Mouse (Mus musculus) heart, adult 9 months (tissue): Measurements from ENCODE around the gene Pik3r6.

Source experiments
- DNase-seq, 2 experiments: peaks; one replicate each; pipeline ENCODE4 v3.0.0; 2022; ENCODE audit warnings: low spot score in 2 of 2

The Pik3r6 gene

DNA sequence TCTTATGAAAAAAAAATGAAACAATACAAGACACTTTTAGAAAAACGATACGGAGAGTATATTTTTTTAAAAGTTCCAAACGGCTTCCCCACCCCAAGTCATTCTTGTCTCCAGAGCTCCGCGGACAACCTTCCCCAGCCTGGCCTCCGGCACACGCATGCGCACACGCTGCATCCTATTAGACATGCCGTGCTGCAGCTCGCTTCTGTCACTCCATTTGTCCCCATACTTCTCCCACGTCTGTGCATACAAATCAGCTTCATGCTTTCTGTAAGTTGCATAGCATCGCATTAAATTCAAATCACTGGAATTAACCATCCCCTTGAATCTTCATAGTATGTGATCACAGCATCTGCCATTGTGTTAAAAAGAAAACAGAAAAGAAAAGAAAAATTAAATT, 80.4 kb downstream of the Pik3r6 start:
- no peak for DNase-seq

DNA sequence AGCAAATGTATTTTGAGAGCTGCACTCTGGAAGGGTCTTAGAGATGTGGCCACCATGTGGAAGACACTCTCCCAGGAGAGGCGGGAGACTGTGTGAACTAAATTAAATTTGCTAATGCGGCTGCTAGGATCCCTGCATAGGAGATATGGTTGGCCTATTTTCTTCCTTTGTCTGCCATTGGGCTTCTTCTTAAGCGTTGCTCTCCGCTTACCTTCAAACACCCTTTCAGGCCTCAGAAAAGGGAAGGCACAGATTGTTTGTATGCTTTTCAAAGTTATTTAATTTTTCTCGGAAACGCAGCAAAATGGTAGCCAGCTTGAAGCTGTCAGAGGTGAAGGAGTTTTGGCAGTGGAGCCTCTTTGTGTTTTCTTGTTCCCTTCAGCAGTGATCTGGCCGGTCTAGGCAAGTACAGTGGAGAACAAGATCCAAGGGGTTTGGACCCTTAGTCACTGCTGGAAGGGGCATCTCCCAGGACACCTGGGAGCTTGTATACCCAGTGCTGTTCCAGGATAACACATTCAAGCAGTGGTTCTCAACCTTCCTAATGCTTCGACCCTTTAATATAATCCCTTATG, 81.2 kb downstream of the Pik3r6 start:
- peak in 1 of 2 experiments; percentile 55 for DNase-seq

DNA sequence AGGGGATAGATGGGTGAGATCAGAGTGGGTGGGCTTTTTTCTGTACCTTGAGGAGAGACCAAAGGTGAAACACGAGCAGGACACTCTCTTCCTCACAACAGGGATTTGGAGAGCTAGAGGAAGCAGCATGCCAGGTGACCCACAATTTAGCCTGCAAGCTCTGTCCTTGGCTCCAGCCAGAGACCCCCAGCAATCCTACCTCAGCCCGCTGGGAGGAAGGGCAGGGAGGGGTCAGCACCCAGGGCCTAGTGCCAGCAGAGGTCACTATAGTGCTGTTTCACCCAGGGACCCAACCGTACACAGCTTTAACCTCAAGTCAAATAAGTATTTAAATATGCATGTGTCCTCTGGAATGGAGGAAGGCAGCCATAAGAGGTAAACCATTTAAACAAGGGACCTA, 83.1 kb downstream of the Pik3r6 start:
- no peak for DNase-seq

DNA sequence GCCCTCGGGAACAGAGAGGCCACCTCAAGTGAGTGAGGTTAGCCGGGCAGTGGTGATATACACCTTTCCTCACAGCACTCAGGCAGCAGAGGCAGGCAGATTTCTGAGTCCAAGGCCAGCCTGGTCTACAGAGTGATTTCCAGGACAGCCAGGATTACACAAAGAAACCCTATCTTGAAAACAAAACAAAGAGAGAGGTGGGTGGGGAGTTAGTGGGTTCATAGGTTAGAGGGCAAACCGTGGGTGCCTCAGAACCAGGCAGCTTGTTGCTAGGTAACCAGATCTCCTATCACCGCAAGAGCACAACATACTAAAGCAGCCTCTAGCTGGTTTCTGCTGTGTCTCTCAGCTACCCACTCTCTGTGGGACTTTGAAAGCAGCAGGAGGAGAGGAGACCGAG, 83.9 kb downstream of the Pik3r6 start, which contains the start of gene Ccdc42:
Gene Ccdc42 (plus strand): TSS at position 301 of the 400 bp plus-strand sequence.
- DNase-seq = no peak

DNA sequence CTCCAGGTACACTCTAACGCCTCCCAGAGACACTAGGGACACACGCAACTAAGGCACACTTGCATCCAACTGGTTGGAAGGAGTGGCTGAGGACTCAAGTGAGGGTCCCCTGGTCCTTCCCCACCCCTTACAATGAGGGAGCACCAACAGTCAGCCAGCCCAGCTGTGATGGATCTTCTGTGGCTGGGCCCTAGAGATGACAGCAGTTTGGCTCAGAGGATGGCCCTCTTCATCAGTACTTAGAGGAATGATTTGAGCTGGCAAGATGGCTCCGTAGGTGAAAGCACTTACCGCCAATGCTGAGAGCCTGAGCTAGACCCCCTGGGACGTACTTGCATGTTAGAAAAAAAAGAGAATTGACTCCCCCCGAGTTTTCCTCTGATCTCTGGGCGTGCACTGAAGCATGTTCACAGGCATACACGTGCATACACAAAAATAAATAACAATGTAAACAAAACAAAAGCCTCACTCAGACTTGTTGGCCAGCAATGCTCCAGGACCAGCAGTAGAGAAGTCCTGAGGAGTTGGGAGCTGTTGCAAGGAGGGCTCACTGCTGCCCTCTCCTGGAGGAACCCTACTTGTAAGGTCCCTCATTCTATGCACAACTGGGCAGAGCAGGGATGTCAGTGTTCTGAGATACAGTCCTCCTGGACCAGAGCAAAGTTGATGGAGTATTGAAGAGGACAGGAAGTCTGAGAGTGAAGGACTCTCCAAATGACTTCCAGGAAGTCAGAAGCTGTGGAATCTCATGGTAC, 86.4 kb downstream of the Pik3r6 start:
- peak; percentile 59 to 81 for DNase-seq

GRCm38 (mm10) chr11:68591708-68592107, 88.9 kb downstream of the Pik3r6 start:
- no peak for DNase-seq

DNA sequence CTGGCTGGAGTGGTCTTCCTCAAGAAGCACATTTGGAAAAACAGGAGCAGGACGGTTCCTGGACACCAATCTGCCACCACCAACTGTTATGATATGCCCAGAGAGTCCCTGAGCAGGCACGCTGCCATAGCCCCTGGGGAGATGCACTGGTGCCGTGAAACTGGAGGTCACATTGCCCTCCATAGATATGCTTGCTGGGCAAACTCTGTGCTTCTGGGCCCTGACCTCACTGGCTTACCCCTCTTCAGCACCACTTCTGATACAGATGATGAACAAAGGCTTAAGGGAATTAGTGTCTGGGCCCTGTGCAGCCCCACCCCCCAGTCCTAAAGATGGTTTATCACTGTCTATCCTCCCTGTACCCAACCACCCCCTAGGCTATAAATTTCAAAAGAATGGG, 90.4 kb downstream of the Pik3r6 start:
- no peak for DNase-seq

DNA sequence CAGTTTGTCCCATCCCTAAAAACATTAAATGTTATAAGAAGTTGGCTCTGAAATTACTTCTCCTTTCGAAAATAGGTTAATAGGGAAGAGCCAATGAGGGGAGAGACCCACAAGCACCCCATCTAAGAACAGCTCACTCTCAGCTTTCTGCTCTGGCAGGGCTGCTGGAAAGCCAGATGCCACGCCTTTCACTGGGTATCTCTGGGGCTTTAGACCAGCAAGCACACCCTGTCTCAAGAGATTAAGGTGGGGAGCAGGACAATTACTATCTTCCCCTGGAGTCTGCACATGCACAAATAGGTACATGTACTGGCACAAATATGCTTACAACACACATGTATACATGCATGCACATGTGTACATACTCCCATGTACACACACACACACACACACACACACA, 95.1 kb downstream of the Pik3r6 start:
- DNase-seq = no peak

- no peak for DNase-seq
Measured at GRCm38 (mm10) chr11:68600551-68601021, 97.8 kb downstream of the Pik3r6 start.

GRCm38 (mm10) chr11:68601486-68601991, 98.7 kb downstream of the Pik3r6 start:
- DNase-seq = peak; percentile 37 to 55
